Mouse (Mus musculus) hindbrain, embryonic 11.5 days (tissue): ENCODE results near the gene Slc38a3. TPM values are rescaled to one million over a fixed set of nuclear protein-coding genes. Genes with fewer than 3 reads are reported as not detected.

Source experiments
- ATAC-seq: fragments of 200-750 bp; cut with Nextera tagmentation; 2 replicates; pipeline ENCODE4 v1.8.0; 2017; ENCODE audit warnings: mild to moderate bottlenecking, moderate TSS enrichment, moderate library complexity; ENCODE audit not compliant: low FRiP score
- DNase-seq: peaks from one replicate; pipeline ENCODE4 v3.0.0-alpha.2; 2015; ENCODE audit warnings: low spot score
- H3K27ac ChIP-seq: fragments of 300-500 bp; sonication (generic); 2 replicates; pipeline ENCODE4 v1.5.1; 2014; ENCODE audit warnings: mild to moderate bottlenecking, low read depth, low read length
- H3K27me3 ChIP-seq: fragments of 300-500 bp; sonication (generic); 2 replicates; pipeline ENCODE4 v1.6.1; 2014; ENCODE audit warnings: mild to moderate bottlenecking, low read length, moderate library complexity, mixed read lengths; ENCODE audit not compliant: control insufficient read depth, insufficient read depth
- H3K36me3 ChIP-seq: fragments of 300-500 bp; sonication (generic); 2 replicates; pipeline ENCODE4 v1.6.1; 2014; ENCODE audit warnings: mild to moderate bottlenecking, low read length, moderate library complexity, mixed read lengths; ENCODE audit not compliant: control insufficient read depth, insufficient read depth
- H3K4me1 ChIP-seq: fragments of 300-500 bp; sonication (generic); replicated peaks from 2 replicates; pipeline ENCODE4 v1.6.1; 2014; ENCODE audit warnings: low read length, mixed read lengths; ENCODE audit not compliant: control insufficient read depth, insufficient read depth
- H3K4me2 ChIP-seq: fragments of 300-500 bp; sonication (generic); replicated peaks from 2 replicates; pipeline ENCODE4 v1.6.1; 2014; ENCODE audit warnings: mild to moderate bottlenecking, low read depth, low read length
- H3K4me3 ChIP-seq: fragments of 300-500 bp; sonication (generic); 2 replicates; pipeline ENCODE4 v1.5.1; 2014; ENCODE audit warnings: low read depth, low read length
- H3K9ac ChIP-seq: fragments of 300-500 bp; sonication (generic); 2 replicates; pipeline ENCODE4 v1.6.1; 2014; ENCODE audit warnings: low read depth, low read length
- H3K9me3 ChIP-seq: fragments of 300-500 bp; sonication (generic); 2 replicates; pipeline ENCODE4 v1.6.1; 2016; ENCODE audit warnings: low read length; ENCODE audit not compliant: control insufficient read depth
- WGBS: fragments of 180-500 bp; shearing (Covaris S2); extraction: QIAGEN DNeasy Blood & Tissue Kit; methylation state at CpG from one replicate; pipeline ENCODE4 v1.1.7; 2014; 5-methylcytosine and 5-hydroxymethylcytosine counted together
- polyA plus RNA-seq: library from polyadenylated mRNA; unstranded; fragments of >200 nt; fragmentation: Nextera tagmentation; extraction: Ambion mirVana; gene quantifications from 2 replicates; pipeline ENCODE4 v1.2.1, GENCODE M21; 2014

Slc38a3 gene
- polyA plus RNA-seq, 1 experiment from 2014 or later = 9.8 TPM

DNA sequence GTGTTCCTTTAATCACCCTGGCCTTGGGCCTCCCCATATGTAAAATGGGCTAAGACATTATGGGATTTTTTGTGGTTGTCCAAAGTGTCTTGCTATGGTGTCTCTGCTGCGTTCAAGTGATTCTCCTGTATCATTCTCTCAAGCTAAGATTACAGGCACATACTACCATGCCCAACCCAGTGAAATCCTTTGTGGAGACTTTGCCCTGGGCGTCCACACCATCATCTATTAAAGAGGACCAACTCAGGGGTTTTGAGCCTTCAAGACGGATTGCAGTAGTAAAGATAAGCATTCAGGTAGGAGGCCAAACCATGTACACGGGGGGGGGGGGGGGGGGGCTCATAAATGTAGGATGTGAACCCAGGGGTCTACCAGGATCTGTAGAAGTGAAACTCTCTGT is 14.7 kb downstream of the Slc38a3 start:
- DNase-seq (no peak), ATAC-seq (no peak)
- Histone ChIP-seq H3K27ac (no peak overlapping the region), H3K9me3 (no peaks in the 10 kb centered on the region), H3K4me2 (no peak overlapping the region), H3K36me3 (no peaks in the 10 kb centered on the region), H3K4me3 (no peak overlapping the region), H3K27me3 (no peaks in the 10 kb centered on the region), H3K9ac (no peak overlapping the region), H3K4me1 (no peaks in the 10 kb centered on the region)
- WGBS = 83% methylated on average over 4 of the region's 4 CpGs

DNA sequence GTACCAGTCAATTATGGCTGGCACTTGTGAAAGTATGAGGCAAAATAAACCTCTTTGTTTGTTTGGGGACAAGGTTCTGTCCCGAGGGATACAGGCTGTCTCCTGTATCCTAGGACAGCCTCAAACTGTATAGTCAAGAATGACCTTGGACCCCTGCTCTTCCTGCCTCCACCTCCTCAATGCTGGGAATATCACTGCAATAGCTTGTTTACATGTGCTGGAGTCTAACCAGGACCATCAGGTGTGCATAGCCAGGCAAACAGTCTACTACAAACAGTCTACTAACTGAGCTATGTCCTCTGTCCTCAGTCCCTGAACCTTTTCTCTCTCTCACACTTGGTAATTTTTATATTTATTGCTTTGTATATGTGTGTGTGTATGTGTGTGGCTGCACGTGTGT is 15.9 kb downstream of the Slc38a3 start:
- Histone ChIP-seq H3K36me3 (no peaks in the 10 kb centered on the region), H3K27me3 (no peaks in the 10 kb centered on the region), H3K9ac (no peak overlapping the region), H3K4me3 (no peak overlapping the region), H3K4me1 (no peaks in the 10 kb centered on the region), H3K27ac (no peak overlapping the region), H3K4me2 (no peak overlapping the region), H3K9me3 (no peaks in the 10 kb centered on the region)
- ATAC-seq (no peak), DNase-seq (no peak)
- 92% methylated on average over 2 of the region's 2 CpGs for WGBS

DNA sequence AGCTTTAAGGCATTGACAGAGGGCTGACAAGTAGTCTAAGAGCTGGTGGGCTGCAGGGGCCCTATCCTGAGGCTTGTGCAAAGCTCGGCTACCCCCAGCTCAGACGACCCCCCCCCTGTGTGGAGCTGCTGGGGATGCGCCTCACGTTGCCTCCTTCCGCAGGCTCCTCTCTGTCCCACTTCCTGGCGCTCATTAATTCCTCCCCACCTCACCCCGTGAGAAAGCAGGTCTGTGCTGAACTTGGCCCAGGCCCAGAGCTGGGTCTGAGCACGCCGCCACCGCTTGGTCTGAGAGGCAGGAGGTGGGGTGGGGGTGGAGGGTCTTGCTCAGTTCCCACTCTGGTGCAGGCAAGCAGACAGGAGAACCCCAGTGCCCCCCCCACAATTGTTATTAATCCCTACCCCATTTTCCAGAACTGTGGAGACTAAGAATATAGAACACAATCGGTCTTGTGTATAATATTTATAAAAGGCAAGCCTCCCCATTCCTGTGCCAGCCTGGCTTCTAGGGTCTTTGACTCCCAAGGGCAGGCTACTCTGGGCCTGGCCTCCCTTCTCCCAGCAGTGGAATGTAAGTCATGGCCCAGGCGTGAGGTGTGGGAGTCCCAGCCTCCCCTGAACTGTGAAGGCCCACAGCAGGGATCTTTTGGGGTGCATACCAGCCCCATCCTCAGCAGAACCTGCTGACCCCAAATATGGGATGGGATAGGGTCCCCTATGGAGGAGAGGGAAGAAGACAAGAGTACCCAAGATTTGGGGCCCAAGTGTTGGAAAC is 18.4 kb downstream of the Slc38a3 start:
- no peak overlapping the region for H3K27ac ChIP-seq
- DNase-seq = no peak

DNA sequence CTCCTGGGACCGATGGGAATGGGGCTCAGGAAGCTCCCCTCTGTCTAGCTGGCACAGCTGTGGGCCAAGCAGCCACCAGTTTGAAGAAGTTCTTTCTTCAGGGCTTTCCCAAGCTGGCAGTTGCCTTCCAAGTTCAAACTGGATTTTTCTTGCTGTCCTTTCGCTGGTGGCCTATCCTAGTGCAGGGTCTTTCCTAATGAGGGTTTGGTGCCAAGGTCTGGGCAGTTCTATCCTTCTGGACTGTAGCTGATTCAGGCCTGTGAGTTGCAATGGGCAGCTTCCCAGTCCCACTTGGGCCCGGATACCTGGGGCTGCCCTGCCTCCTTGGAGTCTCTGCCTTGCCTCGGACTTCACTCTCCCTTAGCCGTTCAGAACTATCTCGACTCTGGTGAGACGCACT is 19.1 kb downstream of the Slc38a3 start:
- Histone ChIP-seq H3K4me2 (no peak overlapping the region), H3K27ac (no peak overlapping the region), H3K36me3 (no peaks in the 10 kb centered on the region), H3K9ac (no peak overlapping the region), H3K4me1 (no peaks in the 10 kb centered on the region), H3K4me3 (no peak overlapping the region), H3K27me3 (no peaks in the 10 kb centered on the region), H3K9me3 (no peaks in the 10 kb centered on the region)
- WGBS = 77% methylated on average over 7 of the region's 7 CpGs
- ATAC-seq = no peak
- DNase-seq = no peak

More for the DNA sequence above, 18.4 kb downstream of the Slc38a3 start:
- Histone ChIP-seq H3K36me3 (no peaks in the 10 kb centered on the region), H3K27me3 (no peaks in the 10 kb centered on the region), H3K4me1 (no peaks in the 10 kb centered on the region), H3K9ac (no peak overlapping the region), H3K4me2 (no peak overlapping the region), H3K9me3 (no peaks in the 10 kb centered on the region), H3K4me3 (no peak overlapping the region)
- WGBS = 41% methylated on average over 12 of the region's 12 CpGs
- ATAC-seq = peak; percentile 59

DNA sequence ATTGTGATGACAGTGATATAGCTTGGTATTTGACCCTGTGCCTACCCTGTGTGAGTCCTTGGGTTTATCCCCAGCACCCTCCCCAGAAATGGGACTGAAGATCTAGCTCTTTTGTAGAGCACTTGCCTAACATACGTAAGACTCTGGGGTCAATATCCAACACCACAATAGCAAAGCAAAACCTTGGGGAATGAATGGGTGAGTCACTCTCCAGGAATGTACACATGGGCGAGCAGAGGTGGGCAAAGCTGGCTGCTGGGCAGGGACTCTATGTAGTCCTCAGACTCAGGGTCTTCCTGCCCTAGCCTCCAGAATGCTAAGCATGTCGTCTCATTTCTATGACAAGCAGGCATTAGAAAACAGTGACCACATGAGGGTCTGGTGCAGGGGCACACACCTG is 20.6 kb downstream of the Slc38a3 start:
- Histone ChIP-seq H3K36me3 (no peaks in the 10 kb centered on the region), H3K4me3 (no peak overlapping the region), H3K27me3 (no peaks in the 10 kb centered on the region), H3K27ac (no peak overlapping the region), H3K4me1 (peaks cover 3% of the 10 kb centered on the region; the same call in 1 of the 2 replicates), H3K4me2 (no peak overlapping the region), H3K9me3 (no peaks in the 10 kb centered on the region), H3K9ac (no peak overlapping the region)
- DNase-seq (no peak), ATAC-seq (no peak)
- WGBS = 88% methylated on average over 3 of the region's 3 CpGs

DNA sequence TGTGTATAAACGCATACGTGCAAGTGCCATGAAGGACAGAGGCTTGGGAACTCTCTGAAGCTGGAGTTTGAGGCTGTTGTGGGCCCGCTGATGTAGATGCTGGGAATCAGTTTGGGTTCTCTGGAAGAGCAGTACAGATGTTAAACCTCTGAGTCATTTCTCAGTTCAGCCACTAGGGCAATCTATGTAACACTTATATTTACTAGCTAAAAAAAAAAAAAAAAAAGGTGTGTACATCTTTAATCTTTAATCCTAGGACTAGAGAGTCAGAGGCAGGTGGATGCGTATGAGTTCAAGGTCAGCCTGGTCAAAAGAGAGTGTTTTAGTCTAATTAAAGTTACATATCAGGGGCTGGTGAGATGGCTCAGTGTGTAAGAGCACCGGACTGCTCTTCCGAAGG is 22.4 kb downstream of the Slc38a3 start:
- Histone ChIP-seq H3K9ac (no peak overlapping the region), H3K4me1 (peaks cover 3% of the 10 kb centered on the region; the same call in 1 of the 2 replicates), H3K27ac (no peak overlapping the region), H3K27me3 (no peaks in the 10 kb centered on the region), H3K4me2 (no peak overlapping the region), H3K9me3 (no peaks in the 10 kb centered on the region), H3K4me3 (no peak overlapping the region), H3K36me3 (no peaks in the 10 kb centered on the region)
- no peak for ATAC-seq
- WGBS = 79% methylated on average over 6 of the region's 6 CpGs
- DNase-seq = no peak

DNA sequence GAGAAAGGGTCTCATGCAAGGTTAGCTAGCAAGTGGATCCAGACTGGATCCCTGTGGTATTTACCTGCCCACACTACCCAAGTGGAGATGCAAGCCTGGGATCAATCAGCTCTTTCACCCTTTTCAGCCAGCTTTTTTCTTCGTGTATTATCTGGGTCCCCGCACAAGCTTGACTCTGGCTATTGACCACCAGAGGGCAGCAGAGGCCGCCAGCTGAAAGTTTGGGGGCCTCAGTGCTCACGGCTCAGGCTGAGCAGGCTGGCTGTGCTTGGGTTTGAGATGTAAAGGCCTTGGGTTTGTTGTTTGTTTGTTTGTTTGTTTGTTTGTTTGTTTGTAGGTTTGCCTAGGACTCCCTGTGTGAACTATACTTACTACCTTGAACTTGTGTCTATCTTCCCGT is 23.8 kb downstream of the Slc38a3 start:
- Histone ChIP-seq H3K9ac (no peak overlapping the region), H3K4me2 (no peak overlapping the region), H3K9me3 (no peaks in the 10 kb centered on the region), H3K4me1 (peaks cover 3% of the 10 kb centered on the region; the same call in 1 of the 2 replicates), H3K27me3 (no peaks in the 10 kb centered on the region), H3K4me3 (no peak overlapping the region), H3K36me3 (no peaks in the 10 kb centered on the region), H3K27ac (no peak overlapping the region)
- DNase-seq (peak; percentile 94), ATAC-seq (peak; percentile 60; the same call in 1 of the 2 replicates)
- WGBS = 10% methylated on average over 5 of the region's 5 CpGs

DNA sequence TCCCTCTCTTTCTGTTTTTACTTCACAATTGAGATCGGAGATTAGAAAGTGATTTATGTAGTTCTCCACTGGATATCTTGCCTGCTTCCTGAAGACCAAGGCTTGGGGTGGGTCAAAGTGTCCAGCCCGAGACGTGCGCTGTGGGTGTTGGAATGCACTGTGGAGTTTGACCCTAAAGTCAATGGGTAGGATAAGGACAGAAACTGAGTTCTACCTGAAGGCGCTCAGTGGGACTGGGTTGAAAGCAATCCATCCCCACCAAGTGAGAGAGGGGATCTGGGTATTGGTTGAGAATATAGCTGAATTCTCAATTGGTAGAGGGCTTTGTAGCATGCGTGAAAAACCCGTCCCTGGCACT is 24.2 kb downstream of the Slc38a3 start:
- no peak overlapping the region for H3K9ac ChIP-seq
- 57% methylated on average over 7 of the region's 7 CpGs for WGBS
- ATAC-seq = peak; percentile 15; the same call in 1 of the 2 replicates

DNA sequence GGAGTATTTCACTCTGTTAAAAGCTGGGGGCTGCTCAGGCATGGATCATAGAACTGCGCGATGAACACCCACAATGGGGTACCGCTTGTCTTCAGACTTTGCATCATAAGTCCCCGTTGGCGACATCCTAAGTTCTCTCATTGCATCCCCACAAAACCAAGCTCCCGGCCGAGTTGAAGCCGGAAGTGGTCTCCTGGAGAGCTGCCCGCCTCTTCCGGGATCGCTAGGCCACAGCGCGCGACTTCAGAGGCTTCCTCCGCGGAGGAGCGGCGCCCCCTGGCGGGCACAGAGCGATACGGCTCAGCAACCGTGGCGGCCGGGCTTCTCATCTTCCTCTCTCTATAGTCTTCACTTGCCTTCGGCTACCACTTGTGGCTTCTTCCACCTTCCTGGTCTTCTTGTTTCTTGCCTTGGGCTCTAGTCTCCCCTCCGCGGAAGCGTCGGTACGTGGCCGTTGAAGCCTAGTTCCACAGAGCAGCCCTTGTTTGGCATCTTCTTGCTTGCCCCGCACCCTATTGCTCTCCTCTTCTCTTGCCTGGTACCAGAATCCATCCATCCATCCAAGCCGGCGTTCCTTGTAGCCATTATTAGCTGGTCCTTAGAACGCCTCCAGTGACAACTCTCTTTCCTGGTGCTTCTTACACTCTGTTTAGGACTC is 24.7 kb downstream of the Slc38a3 start:
- Histone ChIP-seq H3K4me3 (peak overlapping the region; percentile 27; the same call in 1 of the 2 replicates), H3K36me3 (no peaks in the 10 kb centered on the region), H3K9ac (peak overlapping the region; percentile 58), H3K4me1 (peaks cover 3% of the 10 kb centered on the region), H3K9me3 (no peaks in the 10 kb centered on the region), H3K27me3 (no peaks in the 10 kb centered on the region), H3K27ac (0 out of 2 replicates have a peak overlapping the region, but pooled peaks have one; percentile 14), H3K4me2 (peak overlapping the region; percentile 47)
- 5% methylated on average over 35 of the region's 35 CpGs for WGBS
- ATAC-seq (peak; percentile 76), DNase-seq (peak; percentile 98)

More for the DNA sequence above, 24.2 kb downstream of the Slc38a3 start:
- no peak for DNase-seq
- Histone ChIP-seq H3K9me3 (no peaks in the 10 kb centered on the region), H3K36me3 (no peaks in the 10 kb centered on the region), H3K4me2 (no peak overlapping the region), H3K27me3 (no peaks in the 10 kb centered on the region), H3K4me1 (peaks cover 3% of the 10 kb centered on the region), H3K27ac (no peak overlapping the region), H3K4me3 (no peak overlapping the region)
